Mouse (Mus musculus): ENCODE data around the gene Col1a1.
"Not testable (repeated sequence)": the region's sequence is repeated elsewhere in the genome, so short reads cannot be mapped to it uniquely, and the experiment has no call there.

Gene Col1a1

DNA sequence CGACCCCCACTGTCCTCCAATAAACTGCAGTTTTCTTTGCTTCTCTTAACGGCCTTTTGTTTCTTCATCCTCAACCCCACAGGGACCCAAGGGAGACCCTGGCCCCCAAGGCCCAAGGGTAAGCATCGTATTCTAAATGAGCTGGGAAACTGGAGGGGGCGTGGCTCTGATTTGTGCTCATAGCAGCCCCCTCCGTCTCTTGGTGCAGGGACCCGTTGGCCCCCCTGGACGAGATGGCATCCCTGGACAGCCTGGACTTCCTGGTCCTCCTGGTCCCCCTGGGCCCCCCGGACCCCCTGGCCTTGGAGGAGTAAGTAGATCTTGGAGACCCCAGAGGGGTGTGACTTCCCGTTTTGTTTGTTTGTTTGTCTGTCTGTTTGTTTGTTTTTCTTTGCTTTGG is 2.3 kb downstream of the Col1a1 start:
- no peak for DNase-seq (ENCODE audit: low read depth)

DNA sequence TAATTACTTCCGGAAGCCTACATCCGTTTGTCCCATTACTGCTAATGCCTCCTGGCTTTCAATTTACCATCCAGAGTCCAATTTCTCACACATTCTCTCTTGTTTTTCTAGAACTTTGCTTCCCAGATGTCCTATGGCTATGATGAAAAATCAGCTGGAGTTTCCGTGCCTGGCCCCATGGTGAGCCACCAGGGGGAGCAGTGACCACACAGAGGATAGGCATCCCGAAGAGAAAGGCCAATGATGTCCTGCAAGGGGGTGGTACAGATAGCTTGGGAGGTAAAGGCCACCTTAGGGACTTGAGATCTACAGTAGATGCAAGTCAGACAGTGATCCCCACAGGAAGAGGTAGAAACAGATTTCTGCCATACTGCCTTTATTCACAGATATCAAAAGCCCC is 3.3 kb downstream of the Col1a1 start:
- DNase-seq (ENCODE audit: low read depth), result peak; percentile 79

DNA sequence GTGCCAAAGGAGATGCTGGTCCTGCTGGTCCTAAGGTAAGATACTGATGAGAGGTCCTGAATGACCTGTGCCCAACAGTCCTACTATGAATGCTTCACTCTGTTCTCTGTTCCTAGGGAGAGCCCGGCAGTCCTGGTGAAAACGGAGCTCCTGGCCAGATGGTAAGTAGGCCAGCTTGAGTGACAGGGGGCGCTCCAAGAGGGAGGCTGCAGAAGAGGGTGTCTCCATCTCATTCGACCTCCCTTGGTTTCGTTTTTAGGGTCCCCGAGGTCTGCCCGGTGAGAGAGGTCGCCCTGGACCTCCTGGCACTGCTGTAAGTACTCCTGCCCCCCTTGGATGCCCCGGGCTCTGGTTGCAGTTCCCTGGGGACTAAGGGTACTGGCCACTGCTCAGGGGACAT is 5.1 kb downstream of the Col1a1 start:
- DNase-seq (ENCODE audit: low read depth), result peak; percentile 14

DNA sequence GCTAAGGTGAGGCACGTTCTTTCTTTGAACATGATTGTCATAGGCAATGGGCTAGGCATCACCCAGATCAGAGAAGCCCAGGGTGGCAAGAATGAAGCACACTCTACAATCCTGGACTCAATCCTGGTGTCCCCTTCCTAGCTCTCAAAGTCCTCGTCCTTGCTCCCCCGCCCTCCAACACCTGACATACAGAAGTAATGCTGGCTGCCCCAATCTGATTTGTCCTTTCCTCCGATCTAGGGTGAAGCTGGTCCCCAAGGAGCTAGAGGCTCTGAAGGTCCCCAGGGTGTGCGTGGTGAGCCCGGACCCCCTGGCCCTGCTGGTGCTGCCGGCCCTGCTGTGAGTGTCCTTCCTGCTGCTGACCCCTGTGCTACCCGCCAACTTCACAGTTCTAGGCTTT is 5.8 kb downstream of the Col1a1 start:
- DNase-seq (ENCODE audit: low read depth), result no peak

GRCm38 (mm10) chr11:94942282-94943023 is 6.4 kb downstream of the Col1a1 start:
- DNase-seq (ENCODE audit: low read depth), result peak; percentile 77

DNA sequence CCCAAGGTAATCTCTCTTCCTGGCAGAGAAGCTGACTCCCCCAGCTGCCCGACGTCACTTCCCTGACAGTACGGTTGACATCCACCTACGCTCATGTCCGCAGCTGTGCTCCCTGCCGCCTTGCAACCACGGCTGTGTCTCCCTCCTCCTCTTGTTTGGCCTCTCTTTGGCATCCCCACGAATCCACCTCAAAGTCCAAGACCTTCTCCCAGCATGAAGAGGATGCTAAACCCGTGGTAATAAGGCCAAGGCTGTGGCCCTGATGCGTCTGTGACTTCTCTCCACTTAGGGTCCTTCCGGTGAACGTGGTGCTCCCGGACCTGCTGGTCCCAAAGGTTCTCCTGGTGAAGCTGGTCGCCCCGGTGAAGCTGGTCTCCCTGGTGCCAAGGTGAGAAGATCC is 7.0 kb downstream of the Col1a1 start:
- peak; percentile 30 for DNase-seq (ENCODE audit: low read depth)

DNA sequence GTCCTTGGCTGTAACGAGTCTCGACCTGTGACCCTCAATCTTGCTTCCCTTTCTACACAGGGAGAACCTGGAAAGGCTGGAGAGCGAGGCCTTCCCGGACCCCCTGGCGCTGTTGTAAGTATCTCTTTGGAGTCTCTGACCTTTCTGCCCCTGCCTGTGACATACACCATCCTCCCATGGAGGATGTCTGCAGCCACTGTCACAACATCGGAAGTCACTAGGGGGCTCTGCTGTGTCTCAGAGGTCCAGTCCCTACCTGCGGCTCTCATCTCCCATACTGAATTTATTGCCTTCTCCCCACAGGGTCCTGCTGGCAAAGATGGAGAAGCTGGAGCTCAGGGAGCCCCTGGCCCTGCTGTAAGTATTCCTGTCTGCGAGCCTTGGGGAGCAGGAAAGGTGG is 8.3 kb downstream of the Col1a1 start:
- DNase-seq (ENCODE audit: low read depth), result no peak

- no peak for DNase-seq (ENCODE audit: low read depth)
Measured at GRCm38 (mm10) chr11:94945236-94945635, 9.2 kb downstream of the Col1a1 start.

DNA sequence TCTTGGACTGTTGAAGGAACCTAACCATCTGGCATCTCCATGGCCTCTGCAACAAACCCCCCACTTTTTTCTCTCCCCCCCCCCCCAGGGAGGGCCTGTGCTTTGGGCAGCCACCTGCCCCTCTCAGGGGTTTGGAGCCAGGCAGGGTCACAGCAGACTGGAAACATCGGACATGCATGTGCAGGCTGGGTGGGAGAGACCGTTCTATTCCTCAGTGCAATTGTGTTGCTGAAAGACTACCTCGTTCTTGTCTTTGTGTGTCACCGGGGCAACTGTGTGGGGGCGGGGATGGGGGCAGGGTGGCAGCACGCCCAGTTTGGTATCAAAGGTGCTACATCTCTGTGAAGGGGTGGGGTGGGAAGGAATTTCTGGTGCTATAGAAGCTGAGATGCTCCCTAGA is 16.1 kb downstream of the Col1a1 start:
- DNase-seq (ENCODE audit: low read depth), result no peak

GRCm38 (mm10) chr11:94955103-94955502 is 19.1 kb downstream of the Col1a1 start:
- DNase-seq (ENCODE audit: low read depth), result no peak

DNA sequence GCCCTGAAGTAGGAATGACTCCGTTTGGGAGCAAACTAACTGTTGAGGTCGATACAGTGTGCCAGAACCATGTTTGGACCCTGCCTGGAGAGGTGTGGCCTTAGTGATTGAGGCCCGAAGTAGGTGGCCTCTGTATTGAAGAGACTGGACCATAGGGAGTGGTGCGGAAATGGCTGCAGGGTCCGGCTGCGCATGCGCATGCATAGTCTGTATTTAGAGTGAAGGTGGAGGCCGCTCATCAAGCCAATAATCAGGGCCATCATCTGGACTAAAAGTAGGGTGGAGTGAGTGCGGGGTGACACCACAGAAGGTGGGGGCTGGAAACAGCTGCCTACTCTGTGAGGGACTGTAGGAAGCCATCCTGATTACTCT is 21.7 kb downstream of the Col1a1 start:
- DNase-seq (ENCODE audit: low read depth), result no peak

DNA sequence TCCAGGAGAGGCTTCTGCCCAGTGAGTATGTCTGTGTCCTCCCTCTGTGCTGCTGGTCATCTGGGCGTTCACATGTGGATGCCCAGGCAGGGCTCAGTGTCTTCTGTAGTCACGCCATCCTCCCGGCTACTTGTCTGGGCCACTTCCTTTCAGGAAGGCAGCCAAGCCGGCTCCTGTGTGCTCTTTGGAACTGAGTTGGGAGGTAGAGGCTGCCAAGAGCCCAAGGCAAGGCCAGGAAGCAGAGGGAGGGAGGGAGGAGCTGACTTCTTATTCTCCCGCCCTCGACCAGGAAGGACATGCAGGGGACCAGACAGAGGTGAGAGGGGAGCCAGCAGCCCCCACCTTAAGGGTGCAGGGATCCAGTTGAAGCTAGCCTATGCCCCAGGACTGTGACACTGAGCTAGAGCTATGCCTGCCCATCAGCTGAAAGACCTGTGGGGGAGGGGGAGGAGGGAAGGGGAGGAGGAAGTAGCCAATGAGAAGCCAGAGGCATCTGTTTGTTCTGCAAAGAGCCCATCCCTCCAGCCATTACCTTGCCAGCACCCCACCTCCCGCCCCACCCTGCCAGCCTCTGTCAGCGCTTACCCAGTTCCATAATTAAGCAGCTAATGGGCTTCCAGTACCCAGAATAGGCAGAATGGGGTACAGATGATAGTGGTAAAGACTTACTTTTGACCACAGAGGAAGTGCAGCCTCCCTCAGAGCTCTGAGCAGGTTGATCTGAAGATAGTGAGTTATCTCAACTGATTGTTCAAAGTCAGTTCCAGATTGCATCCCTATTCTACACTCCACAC is 22.2 kb downstream of the Col1a1 start:
- DNase-seq (ENCODE audit: low read depth), result peak; percentile 66

- no peak for DNase-seq (ENCODE audit: low read depth)
Measured at GRCm38 (mm10) chr11:94962534-94963101, 26.6 kb downstream of the Col1a1 start.

DNA sequence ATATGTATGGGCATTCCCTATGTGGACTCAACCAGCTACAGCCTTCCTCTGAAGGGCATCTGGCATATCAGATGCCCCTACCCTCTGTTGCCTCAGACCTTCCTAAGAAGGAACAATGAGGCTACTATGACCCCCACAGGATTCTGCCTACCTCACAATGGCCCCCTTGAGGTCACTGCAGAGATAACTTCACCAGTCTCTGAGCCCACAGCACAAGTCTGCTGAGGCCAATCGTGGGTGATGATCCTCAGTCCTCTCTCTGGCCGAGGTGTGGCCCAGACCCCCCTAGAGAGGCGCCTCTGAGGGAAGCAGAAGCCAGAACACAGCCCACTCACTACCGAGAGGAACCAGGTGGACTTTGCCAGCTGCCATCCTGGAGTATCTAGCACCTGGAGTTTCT is 31.4 kb downstream of the Col1a1 start, which contains the start of gene Hils1:
Gene Hils1, plus strand, starts transcription at position 175 of the 400 bp plus-strand sequence.
- no peak for DNase-seq (ENCODE audit: low read depth)

GRCm38 (mm10) chr11:94968187-94968586 is 32.2 kb downstream of the Col1a1 start:
- DNase-seq (ENCODE audit: low read depth), result no peak

GRCm38 (mm10) chr11:94969709-94970108 is 33.7 kb downstream of the Col1a1 start:
- DNase-seq (ENCODE audit: low read depth), result not testable (repeated sequence)

GRCm38 (mm10) chr11:94970210-94970943 is 34.4 kb downstream of the Col1a1 start:
- DNase-seq (ENCODE audit: low read depth), result peak; percentile 83

DNA sequence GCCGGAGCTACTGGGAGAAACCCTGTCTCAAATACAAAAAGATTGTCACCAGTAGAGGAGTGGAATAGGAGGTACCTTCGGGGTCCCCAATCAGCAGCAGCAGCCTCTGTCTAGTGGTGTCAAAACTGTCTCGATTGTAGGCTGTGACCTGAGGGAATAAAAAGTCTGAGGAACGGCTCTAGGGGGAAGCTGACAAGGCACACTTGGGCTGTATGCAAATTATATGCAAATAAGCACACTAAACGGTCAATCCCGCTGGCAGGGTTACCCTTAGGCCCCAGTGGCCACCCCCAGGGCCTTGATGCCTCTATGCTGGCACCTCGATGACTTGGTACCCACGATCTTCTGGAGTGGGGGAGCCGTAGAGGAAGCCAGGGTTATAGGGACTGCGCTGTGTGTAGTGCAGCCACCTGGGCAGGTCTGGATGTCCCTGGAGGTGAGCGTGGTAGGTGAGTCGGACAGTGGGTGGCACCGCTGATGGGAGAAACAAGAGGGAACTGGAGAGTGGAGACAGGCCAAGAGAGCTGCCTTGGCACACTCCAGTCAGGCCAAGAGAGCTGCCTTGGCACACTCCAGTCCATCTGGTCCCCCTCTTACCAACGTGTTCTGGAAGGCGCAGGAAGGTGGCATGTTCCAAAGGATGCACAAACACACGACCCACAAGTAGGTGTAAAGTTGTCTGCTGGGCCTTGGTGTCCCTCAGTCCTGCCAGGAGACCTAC is 36.0 kb downstream of the Col1a1 start:
- no peak for DNase-seq (ENCODE audit: low read depth)

- DNase-seq (ENCODE audit: low read depth), result no peak
Measured at GRCm38 (mm10) chr11:94972887-94973286, 36.9 kb downstream of the Col1a1 start.

DNA sequence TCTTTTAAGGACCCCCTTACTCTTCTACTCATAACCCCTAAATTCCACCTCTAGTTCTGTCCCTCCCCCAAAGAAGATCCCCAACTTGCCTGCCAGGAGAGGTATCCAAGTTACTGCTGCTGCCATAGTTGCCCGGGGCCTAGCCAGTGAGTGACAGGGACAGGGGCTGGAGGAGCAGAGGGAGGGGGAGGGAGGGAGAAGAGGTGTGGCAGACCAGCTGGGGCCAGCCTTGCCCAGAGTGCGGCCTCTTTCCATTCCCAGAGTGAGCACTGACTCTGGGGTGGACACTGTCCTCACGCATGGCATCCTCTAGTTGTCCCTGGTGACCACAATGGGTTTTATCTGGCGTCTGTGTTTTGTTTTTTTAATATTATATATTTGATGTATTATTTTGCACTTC is 37.3 kb downstream of the Col1a1 start:
- DNase-seq (ENCODE audit: low read depth), result no peak

DNA sequence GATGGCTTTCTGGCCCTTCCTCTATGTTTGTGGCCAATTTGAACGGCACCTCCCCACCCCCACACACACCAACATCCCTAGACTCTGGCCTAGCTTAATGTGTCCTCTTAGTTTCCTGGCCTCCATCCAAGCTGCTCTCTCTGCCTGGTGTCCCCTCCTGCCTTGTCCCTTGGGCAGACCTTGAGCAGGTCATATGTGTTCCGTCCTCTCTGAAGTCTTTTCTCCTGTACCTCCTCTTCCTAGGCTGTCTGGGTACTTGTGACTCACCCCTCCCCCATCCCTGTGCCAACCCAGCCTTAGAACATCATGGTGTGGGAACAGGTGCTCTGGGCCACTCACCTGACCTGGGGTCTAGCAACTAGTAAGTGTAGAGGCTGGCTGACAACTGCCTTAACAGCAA is 38.9 kb downstream of the Col1a1 start:
- DNase-seq (ENCODE audit: low read depth), result no peak

DNA sequence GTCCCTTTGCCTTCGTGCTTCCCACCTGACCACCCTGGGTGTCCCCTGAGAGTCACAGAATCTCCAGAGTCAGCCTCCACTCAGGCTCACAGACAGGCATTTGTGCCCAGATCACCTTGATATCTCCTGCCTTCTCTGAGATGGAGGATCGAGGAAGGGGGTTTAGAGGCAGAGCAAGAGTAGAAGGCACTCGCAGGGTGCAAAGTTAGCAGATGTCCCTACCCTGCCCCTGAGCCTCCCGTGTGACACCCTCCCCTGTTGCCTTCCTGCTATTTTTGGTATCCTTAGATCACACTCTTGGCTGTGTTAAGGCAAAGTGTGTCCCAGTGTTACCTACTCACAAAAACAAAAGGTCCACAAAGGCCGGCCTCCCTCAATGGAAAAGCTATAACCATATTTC is 40.2 kb downstream of the Col1a1 start, which contains the start of gene Sgca:
Gene Sgca, minus strand, starts transcription at position 129 of the 400 bp plus-strand sequence.
- DNase-seq (ENCODE audit: low read depth), result no peak

All from induced T-regulatory cell, adult 2 months (primary cell).